Mouse (Mus musculus): ENCODE results near the gene A530016L24Rik.

The A530016L24Rik gene

GRCm38 (mm10) chr12:112503003-112503771, 13.9 kb downstream of the A530016L24Rik start:
- DNase-seq, result no peak

GRCm38 (mm10) chr12:112506267-112506666, 17.0 kb downstream of the A530016L24Rik start:
- DNase-seq, result no peak

- DNase-seq, result no peak
Measured at GRCm38 (mm10) chr12:112507264-112507663, 18.0 kb downstream of the A530016L24Rik start.

- DNase-seq, result no peak
Measured at GRCm38 (mm10) chr12:112507984-112508383, 18.7 kb downstream of the A530016L24Rik start.

GRCm38 (mm10) chr12:112510365-112510732, 21.1 kb downstream of the A530016L24Rik start:
- DNase-seq, result no peak

GRCm38 (mm10) chr12:112510733-112511372, 21.6 kb downstream of the A530016L24Rik start:
- no peak for DNase-seq

- DNase-seq, result no peak
Measured at GRCm38 (mm10) chr12:112514897-112515296, 25.6 kb downstream of the A530016L24Rik start.

GRCm38 (mm10) chr12:112516697-112517337, 27.6 kb downstream of the A530016L24Rik start, which contains the start of gene Tmem179:
TSS of gene Tmem179 (minus strand) at chr12:112516747.
- DNase-seq, result peak; percentile 10 to 24

GRCm38 (mm10) chr12:112518105-112518504, 28.9 kb downstream of the A530016L24Rik start:
- no peak for DNase-seq

GRCm38 (mm10) chr12:112533758-112534157, 44.5 kb downstream of the A530016L24Rik start:
- DNase-seq, result no peak

GRCm38 (mm10) chr12:112537233-112537632, 48.0 kb downstream of the A530016L24Rik start:
- DNase-seq, result no peak

GRCm38 (mm10) chr12:112538356-112538755, 49.1 kb downstream of the A530016L24Rik start:
- no peak for DNase-seq

GRCm38 (mm10) chr12:112539466-112539965, 50.3 kb downstream of the A530016L24Rik start:
- no peak for DNase-seq

- no peak for DNase-seq
Measured at GRCm38 (mm10) chr12:112540321-112540720, 51.1 kb downstream of the A530016L24Rik start.

GRCm38 (mm10) chr12:112541483-112542091, 52.3 kb downstream of the A530016L24Rik start:
- no peak for DNase-seq

- no peak for DNase-seq
Measured at GRCm38 (mm10) chr12:112542257-112542919, 53.1 kb downstream of the A530016L24Rik start.

- DNase-seq, result peak; percentile 50 to 81
Measured at GRCm38 (mm10) chr12:112542920-112543300, 53.7 kb downstream of the A530016L24Rik start.

GRCm38 (mm10) chr12:112543941-112544340, 54.7 kb downstream of the A530016L24Rik start:
- no peak for DNase-seq

- no peak for DNase-seq
Measured at GRCm38 (mm10) chr12:112544946-112545701, 55.9 kb downstream of the A530016L24Rik start.

GRCm38 (mm10) chr12:112546110-112546509, 56.9 kb downstream of the A530016L24Rik start:
- no peak for DNase-seq

GRCm38 (mm10) chr12:112549287-112549686, 60.0 kb downstream of the A530016L24Rik start:
- no peak for DNase-seq
